Mouse (Mus musculus): ENCODE results near the gene N4bp3.
"Not testable (repeated sequence)": the region's sequence is repeated elsewhere in the genome, so short reads cannot be mapped to it uniquely, and the experiment has no call there.

Gene N4bp3

GRCm38 (mm10) chr11:51627425-51627824 lies 23.2 kb downstream of the N4bp3 start:
- DNase-seq = no peak

- no peak for DNase-seq
Observed at GRCm38 (mm10) chr11:51625187-51625820, 25.3 kb downstream of the N4bp3 start.

- peak; percentile 61 for DNase-seq
Observed at GRCm38 (mm10) chr11:51622971-51623491, 27.6 kb downstream of the N4bp3 start.

GRCm38 (mm10) chr11:51621776-51622175 lies 28.9 kb downstream of the N4bp3 start:
- no peak for DNase-seq

GRCm38 (mm10) chr11:51620084-51620483 lies 30.6 kb downstream of the N4bp3 start:
- no peak for DNase-seq

- peak; percentile 90 for DNase-seq
Observed at GRCm38 (mm10) chr11:51619409-51620060, 31.1 kb downstream of the N4bp3 start, which contains the start of gene Nhp2. Gene Nhp2, plus strand, starts transcription at chr11:51619735.

- no peak for DNase-seq
Observed at GRCm38 (mm10) chr11:51618894-51619408, 31.7 kb downstream of the N4bp3 start.

GRCm38 (mm10) chr11:51617693-51618092 lies 32.9 kb downstream of the N4bp3 start:
- DNase-seq = peak; percentile 68

GRCm38 (mm10) chr11:51616113-51616512 lies 34.5 kb downstream of the N4bp3 start:
- DNase-seq = not testable (repeated sequence)

- DNase-seq = no peak
Observed at GRCm38 (mm10) chr11:51615601-51616000, 35.0 kb downstream of the N4bp3 start.

- DNase-seq = no peak
Observed at GRCm38 (mm10) chr11:51615129-51615528, 35.5 kb downstream of the N4bp3 start.

- no peak for DNase-seq
Observed at GRCm38 (mm10) chr11:51614256-51614655, 36.4 kb downstream of the N4bp3 start.

GRCm38 (mm10) chr11:51609940-51610339 lies 40.7 kb downstream of the N4bp3 start:
- DNase-seq = not testable (repeated sequence)

- DNase-seq = no peak
Observed at GRCm38 (mm10) chr11:51609266-51609909, 41.3 kb downstream of the N4bp3 start.

GRCm38 (mm10) chr11:51607096-51607738 lies 43.4 kb downstream of the N4bp3 start:
- no peak for DNase-seq

- peak; percentile 96 for DNase-seq
Observed at GRCm38 (mm10) chr11:51606447-51607095, 44.1 kb downstream of the N4bp3 start, which contains the start of gene Hnrnpab. Gene Hnrnpab, minus strand, starts transcription at chr11:51606847.

- DNase-seq = peak; percentile 78
Observed at GRCm38 (mm10) chr11:51605602-51606446, 44.8 kb downstream of the N4bp3 start.

GRCm38 (mm10) chr11:51602253-51602652 lies 48.4 kb downstream of the N4bp3 start:
- DNase-seq = no peak

GRCm38 (mm10) chr11:51597553-51597952 lies 53.1 kb downstream of the N4bp3 start:
- DNase-seq = no peak

- DNase-seq = no peak
Observed at GRCm38 (mm10) chr11:51595459-51596083, 55.1 kb downstream of the N4bp3 start.

All from right cerebral cortex, postnatal 14 days (tissue).